Mouse (Mus musculus): Measurements from ENCODE around the gene B3gat3.

DNA sequence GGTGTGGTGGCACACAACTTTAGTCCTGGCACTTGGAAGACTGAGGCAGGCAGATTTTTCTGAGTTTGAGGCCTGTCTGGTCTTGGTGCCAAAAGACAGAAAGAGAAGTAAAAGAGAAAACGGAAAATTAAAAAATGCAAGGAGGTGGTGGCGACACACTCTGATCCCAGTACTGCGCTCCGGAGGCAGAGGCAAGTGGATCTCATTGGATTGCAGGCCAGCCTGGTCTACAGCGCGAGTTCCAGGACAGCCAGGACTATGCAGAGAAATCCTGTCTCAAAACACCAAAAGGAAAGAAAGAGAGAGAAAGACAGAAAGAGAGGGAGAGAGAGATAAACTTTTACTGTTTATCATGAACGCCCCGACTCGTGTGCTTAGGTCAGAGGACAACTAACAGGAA is 49.3 kb upstream of the B3gat3 start:
- TF ChIP-seq CTCF (IDR thresholded peaks at IDR 0.05; ENCODE audit: low read depth, low read length) (no peak), POLR2A (IDR thresholded peaks at IDR 0.05; ENCODE audit: borderline replicate concordance, low read depth, low read length) (no peak)

Measured in bone marrow macrophage, adult 2 months (primary cell).